Mouse (Mus musculus): Measurements from ENCODE around the gene Elmsan1.
A peak's percentile ranks its signal among the peaks of the same experiment; 100 is the strongest.

The Elmsan1 gene

DNA sequence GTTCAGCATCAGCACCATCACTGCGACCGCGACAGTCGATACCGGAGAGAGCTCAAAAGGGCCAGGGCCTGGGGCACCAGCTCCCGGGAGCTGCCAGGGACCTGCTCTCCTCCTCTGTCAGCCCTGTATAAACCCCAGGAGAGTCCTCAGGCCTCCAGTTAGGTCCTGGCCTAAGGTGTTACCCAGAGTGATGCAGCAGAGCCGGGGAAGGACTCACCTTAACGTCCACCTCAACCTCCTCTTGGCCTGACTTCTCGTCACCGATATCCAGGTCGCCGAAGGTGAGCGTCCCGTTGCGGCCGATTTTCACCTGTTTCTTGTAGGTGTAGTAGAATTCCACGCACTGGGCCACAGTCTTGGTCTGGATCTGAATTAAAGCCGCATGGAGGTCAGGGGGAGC lies 62.5 kb downstream of the Elmsan1 start:
- Histone ChIP-seq H3K4me3 (replicated peaks; ENCODE audit: low read length) (no peak overlapping the region), H3K36me3 (ENCODE audit: insufficient read depth, low read length) (peaks cover 95% of the 10 kb centered on the region), H3K27me3 (ENCODE audit: insufficient read depth, low read length) (no peaks in the 10 kb centered on the region), H3K9me3 (ENCODE audit: low read length) (no peaks in the 10 kb centered on the region), H3K4me1 (replicated peaks; ENCODE audit: low read depth, low read length) (peaks cover 67% of the 10 kb centered on the region)
- TF ChIP-seq NANOG (IDR thresholded peaks at IDR 0.05; ENCODE audit: borderline replicate concordance, low read length) (no peak), POU5F1 (IDR thresholded peaks at IDR 0.05; ENCODE audit: borderline replicate concordance, low read length) (no peak), CTCF (conservative IDR thresholded peaks at IDR 0.05; ENCODE audit: low read length) (no peak)

DNA sequence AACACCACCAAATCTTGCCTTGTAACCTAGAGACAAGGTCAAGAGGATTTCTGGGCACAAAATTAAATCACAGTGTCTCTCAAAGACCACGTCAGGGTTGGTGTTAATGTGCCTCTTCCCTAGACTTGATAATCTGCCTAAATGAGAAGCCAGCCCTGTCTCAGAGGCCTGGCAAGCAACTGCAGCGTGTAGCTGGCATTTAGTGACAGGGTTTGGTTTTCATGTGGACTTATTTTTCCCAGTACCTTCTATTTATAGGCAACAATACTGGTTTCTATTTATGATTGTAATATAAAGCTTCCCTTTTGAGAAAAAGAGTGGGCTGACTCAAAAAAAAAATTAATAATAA lies 63.2 kb downstream of the Elmsan1 start:
- Histone ChIP-seq H3K27me3 (ENCODE audit: insufficient read depth, low read length) (no peaks in the 10 kb centered on the region), H3K36me3 (ENCODE audit: insufficient read depth, low read length) (peaks cover 97% of the 10 kb centered on the region), H3K4me3 (replicated peaks; ENCODE audit: low read length) (no peak overlapping the region), H3K4me1 (replicated peaks; ENCODE audit: low read depth, low read length) (peaks cover 64% of the 10 kb centered on the region), H3K9me3 (ENCODE audit: low read length) (no peaks in the 10 kb centered on the region)
- TF ChIP-seq NANOG (IDR thresholded peaks at IDR 0.05; ENCODE audit: borderline replicate concordance, low read length) (no peak), POU5F1 (IDR thresholded peaks at IDR 0.05; ENCODE audit: borderline replicate concordance, low read length) (no peak), CTCF (conservative IDR thresholded peaks at IDR 0.05; ENCODE audit: low read length) (no peak)

DNA sequence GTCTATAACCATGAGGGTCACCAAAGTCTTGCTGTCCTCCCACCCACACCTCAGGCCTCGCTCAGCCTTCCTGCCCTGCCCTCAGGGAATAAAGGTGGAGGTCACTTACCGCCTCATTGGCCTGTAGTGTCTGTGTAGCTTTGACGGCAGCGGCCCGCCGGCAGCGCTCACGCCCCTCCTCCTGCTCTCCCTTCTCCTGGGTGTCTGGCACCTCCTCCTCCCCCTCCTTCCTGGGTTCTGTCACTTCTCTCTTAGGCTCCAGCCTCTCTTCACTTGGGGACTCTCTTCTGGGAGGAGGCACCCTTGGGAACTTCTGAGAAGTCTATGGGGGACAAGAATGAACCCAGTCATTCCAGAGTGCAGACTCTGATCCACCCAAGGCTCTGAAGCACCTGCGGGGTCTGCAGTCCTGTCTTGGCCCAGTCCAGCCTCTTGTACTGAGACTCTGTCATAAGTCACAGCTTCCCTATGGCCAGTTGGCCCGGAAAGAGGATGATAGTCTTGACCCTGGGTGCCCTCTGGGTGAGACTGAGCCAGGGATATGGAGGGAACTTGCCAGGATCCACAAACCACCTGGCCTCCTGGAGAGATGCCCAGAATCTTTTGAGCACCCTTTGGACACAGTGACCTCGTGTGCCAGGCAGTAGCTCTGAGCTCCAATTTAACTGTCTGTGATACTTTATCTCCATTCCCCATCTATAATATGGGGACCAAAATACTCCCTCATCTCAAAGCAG lies 63.7 kb downstream of the Elmsan1 start:
- Histone ChIP-seq H3K4me1 (replicated peaks; ENCODE audit: low read depth, low read length) (peaks cover 63% of the 10 kb centered on the region), H3K36me3 (ENCODE audit: insufficient read depth, low read length) (peaks cover 97% of the 10 kb centered on the region), H3K9me3 (ENCODE audit: low read length) (no peaks in the 10 kb centered on the region), H3K27me3 (ENCODE audit: insufficient read depth, low read length) (no peaks in the 10 kb centered on the region), H3K4me3 (replicated peaks; ENCODE audit: low read length) (no peak overlapping the region)
- TF ChIP-seq CTCF (conservative IDR thresholded peaks at IDR 0.05; ENCODE audit: low read length) (no peak), POU5F1 (IDR thresholded peaks at IDR 0.05; ENCODE audit: borderline replicate concordance, low read length) (no peak), NANOG (IDR thresholded peaks at IDR 0.05; ENCODE audit: borderline replicate concordance, low read length) (no peak)

- TF ChIP-seq CTCF (conservative IDR thresholded peaks at IDR 0.05; ENCODE audit: low read length) (no peak), POU5F1 (IDR thresholded peaks at IDR 0.05; ENCODE audit: borderline replicate concordance, low read length) (no peak), NANOG (IDR thresholded peaks at IDR 0.05; ENCODE audit: borderline replicate concordance, low read length) (no peak)
- no peaks in the 10 kb centered on the region for H3K9me3 ChIP-seq (ENCODE audit: low read length)
- no peaks in the 10 kb centered on the region for H3K27me3 ChIP-seq (ENCODE audit: insufficient read depth, low read length)
- H3K36me3 ChIP-seq (ENCODE audit: insufficient read depth, low read length), result peaks cover 87% of the 10 kb centered on the region
- no peak overlapping the region for H3K4me3 ChIP-seq (replicated peaks; ENCODE audit: low read length)
- H3K4me1 ChIP-seq (replicated peaks; ENCODE audit: low read depth, low read length), result peaks cover 58% of the 10 kb centered on the region
Observed at GRCm38 (mm10) chr12:84153414-84153813, 65.3 kb downstream of the Elmsan1 start.

DNA sequence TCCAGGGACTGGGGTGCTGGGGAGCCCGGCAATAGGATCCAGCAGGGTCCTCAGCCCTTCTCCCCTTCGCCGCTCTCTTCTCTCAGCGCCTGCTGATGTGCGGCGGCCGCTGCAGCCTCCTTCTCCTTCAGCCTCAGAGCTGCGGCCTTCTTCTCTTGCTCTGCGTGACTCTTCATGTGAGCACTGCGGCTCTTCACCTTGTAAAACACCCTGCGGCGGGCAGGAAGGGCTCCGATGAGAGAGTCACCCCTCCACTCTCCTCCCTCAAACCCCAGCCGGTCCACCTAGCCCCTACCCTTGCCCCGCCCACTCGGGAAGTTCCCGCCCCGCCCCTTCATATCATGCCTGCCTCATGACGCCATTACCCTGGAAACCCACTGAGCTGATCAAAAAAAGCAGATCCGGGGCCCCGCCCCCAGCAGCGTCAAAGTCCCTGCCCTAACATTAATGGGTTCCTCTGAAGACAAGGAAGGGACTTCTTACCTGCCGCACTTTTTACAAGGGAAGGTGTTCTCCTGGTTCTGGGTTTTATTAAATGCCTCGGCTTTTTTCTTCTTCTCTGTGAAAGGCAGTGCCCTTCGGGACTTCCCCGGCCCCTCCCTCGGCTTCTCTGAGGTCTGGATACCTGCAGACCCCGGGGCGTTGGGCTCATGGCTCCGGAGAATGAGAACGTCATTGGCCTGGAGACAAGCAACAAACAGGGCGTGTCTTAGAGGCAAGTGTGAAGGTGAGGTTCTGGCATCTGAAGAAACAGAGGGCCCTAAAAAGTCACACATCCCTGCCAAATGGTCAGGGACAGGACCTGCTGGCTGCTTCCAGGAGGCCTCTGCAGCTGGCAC lies 66.1 kb downstream of the Elmsan1 start:
- peaks cover 79% of the 10 kb centered on the region for H3K36me3 ChIP-seq (ENCODE audit: insufficient read depth, low read length)
- peaks cover 60% of the 10 kb centered on the region for H3K4me1 ChIP-seq (replicated peaks; ENCODE audit: low read depth, low read length)
- no peaks in the 10 kb centered on the region for H3K27me3 ChIP-seq (ENCODE audit: insufficient read depth, low read length)
- H3K9me3 ChIP-seq (ENCODE audit: low read length), result no peaks in the 10 kb centered on the region
- TF ChIP-seq NANOG (IDR thresholded peaks at IDR 0.05; ENCODE audit: borderline replicate concordance, low read length), result no peak
- no peak for TF ChIP-seq POU5F1 (IDR thresholded peaks at IDR 0.05; ENCODE audit: borderline replicate concordance, low read length)
- no peak for TF ChIP-seq CTCF (conservative IDR thresholded peaks at IDR 0.05; ENCODE audit: low read length)
- peak overlapping the region; percentile 59 for H3K4me3 ChIP-seq (replicated peaks; ENCODE audit: low read length)

- Histone ChIP-seq H3K36me3 (ENCODE audit: insufficient read depth, low read length) (peaks cover 72% of the 10 kb centered on the region), H3K4me1 (replicated peaks; ENCODE audit: low read depth, low read length) (peaks cover 66% of the 10 kb centered on the region), H3K4me3 (replicated peaks; ENCODE audit: low read length) (peak overlapping the region; percentile 59), H3K27me3 (ENCODE audit: insufficient read depth, low read length) (no peaks in the 10 kb centered on the region), H3K9me3 (ENCODE audit: low read length) (no peaks in the 10 kb centered on the region)
- TF ChIP-seq NANOG (IDR thresholded peaks at IDR 0.05; ENCODE audit: borderline replicate concordance, low read length) (no peak), POU5F1 (IDR thresholded peaks at IDR 0.05; ENCODE audit: borderline replicate concordance, low read length) (no peak), CTCF (conservative IDR thresholded peaks at IDR 0.05; ENCODE audit: low read length) (no peak)
Observed at GRCm38 (mm10) chr12:84151911-84152310, 66.8 kb downstream of the Elmsan1 start.

GRCm38 (mm10) chr12:84150976-84151375 lies 67.7 kb downstream of the Elmsan1 start:
- Histone ChIP-seq H3K4me1 (replicated peaks; ENCODE audit: low read depth, low read length) (peaks cover 72% of the 10 kb centered on the region), H3K4me3 (replicated peaks; ENCODE audit: low read length) (peak overlapping the region; percentile 59; the same call in 1 of the 2 replicates), H3K36me3 (ENCODE audit: insufficient read depth, low read length) (peaks cover 63% of the 10 kb centered on the region), H3K27me3 (ENCODE audit: insufficient read depth, low read length) (no peaks in the 10 kb centered on the region), H3K9me3 (ENCODE audit: low read length) (no peaks in the 10 kb centered on the region)
- TF ChIP-seq CTCF (conservative IDR thresholded peaks at IDR 0.05; ENCODE audit: low read length), result no peak
- TF ChIP-seq NANOG (IDR thresholded peaks at IDR 0.05; ENCODE audit: borderline replicate concordance, low read length), result no peak
- no peak for TF ChIP-seq POU5F1 (IDR thresholded peaks at IDR 0.05; ENCODE audit: borderline replicate concordance, low read length)

- TF ChIP-seq CTCF (conservative IDR thresholded peaks at IDR 0.05; ENCODE audit: low read length) (no peak), NANOG (IDR thresholded peaks at IDR 0.05; ENCODE audit: borderline replicate concordance, low read length) (no peak), POU5F1 (IDR thresholded peaks at IDR 0.05; ENCODE audit: borderline replicate concordance, low read length) (no peak)
Observed at GRCm38 (mm10) chr12:84149971-84150370, 68.7 kb downstream of the Elmsan1 start.

More at GRCm38 (mm10) chr12:84149971-84150370, 68.7 kb downstream of the Elmsan1 start:
- Histone ChIP-seq H3K9me3 (ENCODE audit: low read length) (no peaks in the 10 kb centered on the region), H3K27me3 (ENCODE audit: insufficient read depth, low read length) (no peaks in the 10 kb centered on the region), H3K4me3 (replicated peaks; ENCODE audit: low read length) (no peak overlapping the region), H3K4me1 (replicated peaks; ENCODE audit: low read depth, low read length) (peaks cover 67% of the 10 kb centered on the region), H3K36me3 (ENCODE audit: insufficient read depth, low read length) (peaks cover 53% of the 10 kb centered on the region)
